Mouse (Mus musculus) cerebellum, adult 18-20 months (tissue): ENCODE measurements at regions not wholly inside any gene's neighbourhood (a gene's known extent, or its start where the extent isn't known, plus 50 kb on each side); places are given as distances from the start of the nearest gene placed in this dataset.

Experiments
- DNase-seq, 2 experiments: peaks; one replicate each; pipeline ENCODE4 v3.0.0; 2021

DNA sequence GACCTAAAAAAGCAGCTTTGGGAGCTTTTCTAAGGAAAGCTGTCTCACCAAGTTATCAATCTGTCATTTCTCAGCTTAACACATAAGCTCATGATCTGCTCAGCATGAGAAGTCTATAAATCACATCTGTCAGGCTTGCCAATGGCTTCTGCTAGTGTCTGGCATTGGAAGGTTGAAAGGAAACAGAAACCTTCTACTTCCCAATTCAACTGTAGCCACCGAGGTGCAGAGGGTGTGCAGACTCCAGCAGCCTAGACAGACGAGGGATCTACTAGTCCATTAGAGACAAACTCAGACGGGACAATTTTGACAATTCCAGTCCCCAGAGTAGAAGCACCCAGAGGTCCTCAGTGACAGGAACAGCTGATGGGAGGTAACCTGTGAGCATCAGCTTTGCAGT, 103.0 kb downstream of the Nab1 start:
- no peak for DNase-seq

DNA sequence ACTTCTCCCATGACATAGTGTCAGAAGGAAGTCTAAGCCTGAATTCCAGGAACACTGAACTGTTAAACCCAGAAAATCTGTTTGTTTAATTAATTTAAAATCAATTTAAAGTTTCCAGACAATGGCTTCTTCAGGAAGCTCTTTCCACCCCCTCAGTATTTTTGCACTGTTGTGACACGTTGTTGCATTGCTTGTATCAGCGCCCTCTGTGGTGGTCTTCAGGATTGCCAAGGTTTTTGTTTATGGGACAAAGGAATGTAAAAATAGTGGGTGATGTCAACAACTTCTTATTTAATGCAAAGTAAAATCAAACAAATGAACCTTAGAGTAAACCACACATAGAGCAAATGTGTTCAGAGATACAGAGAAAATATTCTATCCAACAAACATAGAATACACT, 107.5 kb downstream of the Nab1 start:
- no peak for DNase-seq

DNA sequence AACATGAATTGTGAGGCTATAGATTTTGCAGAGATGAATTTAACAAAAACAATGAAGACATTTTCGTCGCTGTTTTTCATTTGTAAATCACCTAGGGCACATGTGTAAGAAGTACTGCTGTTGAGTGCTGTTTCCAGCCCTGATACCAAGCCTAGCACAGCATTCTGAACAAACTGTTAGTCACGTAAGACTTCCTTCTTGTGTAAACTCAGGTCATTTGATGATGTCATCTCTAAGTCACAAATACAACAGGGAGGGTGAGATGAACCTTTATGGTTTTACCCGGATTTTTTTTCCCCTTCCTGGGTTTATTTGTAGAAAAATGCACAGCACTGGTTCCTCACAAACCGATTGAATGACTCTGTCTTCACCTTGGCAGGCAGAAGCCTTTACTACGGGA, 111.6 kb downstream of the Nab1 start:
- DNase-seq: no peak

DNA sequence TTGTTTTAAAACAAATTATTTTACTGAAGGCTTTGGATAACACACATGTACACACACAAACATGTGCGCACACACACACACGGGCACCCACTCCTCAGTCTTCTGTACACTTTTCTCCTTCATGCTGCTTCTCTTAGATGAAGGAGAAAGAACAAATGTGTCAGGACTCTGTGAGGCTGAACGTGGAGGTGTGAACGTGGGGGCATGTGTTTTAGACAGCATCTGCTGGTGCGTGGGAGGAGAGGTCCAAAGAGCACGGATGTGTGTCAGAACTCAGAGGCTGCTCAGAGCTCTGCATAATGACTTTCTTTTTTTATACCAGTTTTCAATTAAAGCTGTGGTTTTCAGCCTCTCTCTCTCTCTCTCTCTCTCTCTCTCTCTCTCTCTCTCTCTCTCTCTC, 112.4 kb downstream of the Nab1 start:
- no peak for DNase-seq

DNA sequence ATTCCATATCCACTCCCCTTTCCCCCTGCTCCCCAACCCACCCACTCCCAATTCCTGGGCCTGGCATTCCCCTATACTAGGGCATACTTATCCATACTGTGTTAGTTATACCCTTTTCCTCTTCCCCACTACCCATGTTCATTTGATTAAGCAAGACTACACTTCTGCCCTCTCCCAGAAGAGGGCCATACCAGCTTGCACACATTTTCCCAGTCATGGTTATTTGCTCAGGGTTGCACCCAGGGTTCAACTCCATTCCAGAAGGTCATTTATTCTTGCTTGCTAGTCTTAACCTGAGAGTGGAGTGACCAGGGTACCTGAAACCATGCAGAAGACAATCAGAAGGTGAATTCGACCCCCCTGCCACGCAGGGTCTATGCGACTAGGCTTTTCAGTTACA, 113.4 kb downstream of the Nab1 start:
- DNase-seq: peak in 1 of 2 experiments; percentile 6

DNA sequence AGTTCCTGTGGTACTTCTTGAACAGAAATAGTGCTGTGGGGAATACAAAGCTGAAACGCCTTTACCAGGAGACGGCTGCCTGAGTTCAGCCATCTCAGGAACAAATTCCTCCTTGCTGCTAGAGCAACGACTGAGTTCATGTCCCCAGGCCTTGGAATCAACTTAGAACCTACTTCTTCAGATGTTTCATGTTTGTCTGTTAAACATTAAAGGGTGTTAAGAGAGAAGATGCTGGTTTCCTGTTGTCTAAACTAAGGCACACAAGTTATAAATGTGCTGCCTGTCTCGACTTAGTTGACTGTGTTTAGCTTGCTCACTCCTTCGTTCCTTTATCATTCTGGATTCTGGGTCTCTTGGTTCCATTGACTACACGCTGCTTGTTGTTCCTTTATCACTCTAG, 125.2 kb downstream of the Nab1 start:
- no peak for DNase-seq

DNA sequence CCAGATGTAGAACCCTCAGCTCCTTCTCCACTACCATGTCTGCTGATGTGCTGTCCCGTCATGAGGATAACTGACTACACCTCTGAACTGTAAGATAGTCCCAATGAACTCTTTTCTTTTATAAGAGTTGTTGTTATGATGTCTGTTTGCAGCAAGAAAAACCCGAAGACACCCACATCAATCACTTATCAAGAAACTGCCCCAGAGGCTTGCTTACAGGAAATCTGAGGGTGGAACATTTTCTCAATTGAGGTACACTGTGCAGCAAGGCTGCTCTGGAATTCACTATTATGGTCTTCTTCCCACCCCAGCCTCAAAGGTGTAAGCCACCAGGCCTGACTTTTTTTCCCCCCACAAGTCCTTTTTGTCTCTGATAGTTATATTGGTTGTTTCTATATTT, 125.8 kb downstream of the Nab1 start:
- no peak for DNase-seq

DNA sequence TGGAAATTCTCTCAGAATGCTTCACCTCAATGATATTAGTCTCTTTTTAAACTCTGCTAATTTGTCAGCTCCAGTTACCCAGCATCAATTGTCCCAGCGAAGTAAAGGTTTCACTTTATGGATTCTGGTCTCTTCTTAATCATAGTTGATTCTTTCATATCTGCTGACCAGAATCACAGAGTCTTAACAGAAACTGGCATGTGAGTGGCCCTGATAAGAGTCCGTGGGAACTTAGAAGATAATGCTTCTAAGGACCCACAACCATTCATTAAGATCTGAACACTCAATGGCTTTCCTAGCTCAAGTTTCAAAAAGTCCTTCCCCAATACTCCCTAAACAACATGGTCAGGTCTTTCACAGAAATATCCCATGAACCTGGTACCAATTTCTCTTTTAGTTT, 126.7 kb downstream of the Nab1 start:
- DNase-seq: no peak

DNA sequence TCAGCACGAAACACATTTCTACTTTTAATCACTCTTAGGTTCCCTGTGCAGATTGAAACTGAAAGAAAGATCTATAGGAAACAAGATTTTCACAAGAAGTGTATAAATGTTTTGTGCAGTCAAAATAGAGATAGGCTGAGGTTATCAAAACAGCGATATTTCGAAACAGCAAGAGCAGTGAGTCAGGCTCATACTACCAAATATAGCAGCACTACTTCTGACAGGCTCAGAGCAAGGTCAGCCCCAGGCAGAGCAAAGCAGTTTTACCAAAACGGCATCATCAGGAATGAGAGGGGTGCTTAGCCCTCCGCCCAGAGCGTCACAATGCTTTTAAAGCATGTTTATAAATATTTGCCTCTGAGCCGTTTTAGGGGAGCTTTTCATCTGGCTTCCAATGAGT, 133.4 kb upstream of the Gls start:
- no peak for DNase-seq

DNA sequence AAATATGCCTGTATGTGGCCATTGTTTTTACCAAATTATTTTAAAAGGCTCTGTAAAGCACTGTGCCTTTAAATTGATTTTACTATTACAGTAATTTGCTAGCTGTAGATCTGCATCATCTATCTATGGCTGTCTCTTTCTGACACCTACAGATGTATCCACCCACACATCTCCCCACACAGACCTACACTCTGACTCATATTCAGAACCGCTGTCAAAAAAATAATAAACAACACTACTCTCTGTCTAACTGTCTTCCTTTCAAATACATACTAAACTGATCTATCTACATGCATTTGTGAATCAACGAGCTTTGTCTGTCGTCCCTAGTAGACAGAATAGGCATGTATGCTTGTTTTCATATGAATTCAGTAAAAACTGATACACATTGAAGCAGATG, 130.6 kb upstream of the Gls start:
- no peak for DNase-seq

DNA sequence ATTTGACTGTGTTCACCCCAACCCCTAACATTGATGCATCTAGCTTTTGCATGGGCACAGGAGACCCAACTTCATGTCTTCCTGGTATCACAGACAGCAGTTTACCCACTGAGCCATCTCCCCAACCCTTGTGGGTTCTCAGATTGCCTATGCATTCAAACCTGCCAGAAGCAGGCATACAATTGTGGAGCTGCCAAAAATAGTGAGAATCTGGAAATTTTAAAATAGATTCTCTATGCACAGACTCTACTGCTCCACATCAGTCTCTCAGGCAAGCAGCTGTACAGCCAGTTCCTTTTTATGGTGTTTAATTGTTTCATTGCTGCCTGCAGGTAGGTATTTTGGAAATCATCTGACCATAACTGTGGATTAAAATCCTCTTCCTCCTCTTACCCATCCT, 129.9 kb upstream of the Gls start:
- DNase-seq: no peak

DNA sequence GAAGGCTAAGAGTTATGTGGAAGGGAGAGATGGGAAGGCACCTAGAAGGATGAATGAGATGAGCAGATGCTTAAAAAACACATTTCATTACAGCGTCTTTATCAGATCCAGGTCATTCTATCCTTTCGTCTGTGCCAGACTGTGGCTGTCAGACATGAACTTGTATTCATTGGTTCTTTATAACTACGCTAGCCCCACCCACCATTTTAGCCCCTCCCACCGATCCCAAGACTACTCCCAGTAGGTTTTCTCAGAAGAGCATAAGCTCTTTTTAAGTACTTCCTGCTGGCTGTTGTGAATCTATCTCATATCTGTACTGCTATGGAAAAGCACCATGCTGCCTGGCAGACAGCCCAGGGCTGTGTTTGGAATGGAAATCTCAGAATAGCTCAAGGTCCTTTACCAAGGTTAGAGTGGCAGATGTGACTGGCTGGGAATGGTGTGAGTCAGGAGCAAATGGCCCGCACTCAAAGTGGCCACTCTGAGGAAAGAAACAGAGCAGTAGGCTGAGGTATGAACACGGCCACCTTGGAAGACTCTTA, 121.1 kb upstream of the Gls start:
- peak; percentile 20 to 34 for DNase-seq

DNA sequence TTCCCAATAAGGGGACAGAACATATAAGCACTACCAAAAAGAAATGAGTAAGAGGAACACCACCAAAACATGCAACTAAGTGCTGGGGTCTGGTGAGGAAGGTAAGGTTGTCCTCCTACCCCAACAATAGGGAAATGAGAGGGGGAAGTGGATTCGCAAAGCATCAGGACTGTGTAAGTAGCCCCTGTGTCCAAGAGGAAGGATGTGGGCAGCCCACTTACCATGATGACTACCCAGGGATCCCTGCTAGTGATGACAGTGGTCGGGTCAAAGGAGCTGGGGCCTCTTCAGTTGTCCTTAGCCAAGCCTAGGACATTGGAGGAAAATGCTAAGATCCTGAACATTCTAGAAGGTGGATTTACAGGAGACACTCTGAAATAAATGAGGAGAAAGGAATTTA, 109.1 kb upstream of the Gls start:
- DNase-seq: no peak

DNA sequence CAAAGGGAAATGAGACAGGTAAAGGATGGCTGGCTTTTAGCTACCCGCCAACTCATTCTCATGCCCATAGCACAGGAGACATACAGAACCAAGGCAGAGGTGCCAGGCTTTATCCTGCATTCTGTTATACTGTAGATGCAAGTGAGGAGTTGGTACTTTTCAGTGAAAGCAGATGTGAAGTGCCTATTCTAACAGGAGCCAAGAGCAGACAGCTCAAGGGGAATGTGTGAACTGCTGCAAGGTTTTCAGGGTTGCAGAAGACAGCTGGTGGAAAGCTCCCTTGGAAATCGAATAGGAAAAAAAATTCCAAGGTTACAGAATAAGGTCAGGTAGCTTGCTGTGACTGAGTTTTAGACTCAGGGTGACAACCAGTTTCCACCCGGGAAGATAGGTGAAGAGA, 105.7 kb upstream of the Gls start:
- DNase-seq: no peak

DNA sequence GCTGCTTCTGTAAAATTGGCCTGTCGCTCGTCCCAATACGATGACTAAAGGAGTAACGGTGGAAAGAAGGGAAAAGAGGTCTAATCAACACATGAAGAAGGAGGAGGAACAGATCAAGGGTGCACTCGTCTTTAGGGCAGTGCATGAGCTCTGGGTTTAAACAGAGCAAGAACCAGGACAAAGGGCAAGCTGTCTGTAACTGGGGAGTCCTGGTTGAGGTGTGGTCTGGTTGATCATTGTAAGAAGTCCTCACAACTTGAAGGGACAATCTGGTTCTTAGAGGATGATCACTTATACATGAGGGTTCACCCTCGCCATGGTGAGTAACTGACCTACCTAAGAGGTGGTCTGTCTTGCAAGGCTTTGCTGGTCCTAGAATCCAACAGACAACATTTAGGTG, 105.2 kb upstream of the Gls start:
- DNase-seq: no peak

DNA sequence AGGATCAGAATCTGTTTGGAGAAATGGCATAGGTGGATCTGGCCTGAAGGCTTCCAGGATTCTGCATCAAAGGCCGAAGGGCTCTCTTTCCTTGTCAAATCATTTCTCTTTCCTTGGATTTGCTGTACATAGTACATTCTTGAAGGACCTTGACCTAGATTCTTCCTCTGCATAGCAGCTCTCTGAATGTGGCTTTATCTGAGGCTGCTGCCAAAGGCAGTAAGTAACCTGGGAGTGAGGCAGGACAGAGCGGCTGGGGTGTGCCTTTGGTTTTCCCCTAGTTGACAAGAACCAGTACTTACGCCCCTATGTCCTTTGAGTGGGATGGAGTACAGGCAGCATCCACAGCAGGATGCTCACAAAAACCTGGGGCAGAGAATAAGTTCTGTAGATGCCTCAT, 103.7 kb upstream of the Gls start:
- DNase-seq: no peak

DNA sequence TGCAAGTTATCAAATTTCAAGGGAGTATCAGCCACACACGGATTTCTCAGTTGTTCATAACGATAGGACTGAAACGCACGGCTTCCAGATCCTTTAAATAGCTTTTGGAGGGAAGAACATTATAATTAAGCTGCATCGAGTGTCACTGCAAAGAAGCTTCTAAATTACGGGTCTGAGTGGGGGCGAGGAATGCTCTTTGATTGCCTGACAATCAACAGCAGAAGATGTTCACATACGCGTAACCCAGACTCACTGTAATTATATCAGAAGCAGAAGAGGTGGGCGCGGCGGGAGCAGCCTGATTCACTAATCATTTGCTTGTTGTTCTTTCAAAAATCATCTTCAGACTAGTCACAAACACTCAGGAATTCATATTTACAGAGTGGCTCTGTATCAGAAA, 99.0 kb upstream of the Gls start:
- DNase-seq: no peak

DNA sequence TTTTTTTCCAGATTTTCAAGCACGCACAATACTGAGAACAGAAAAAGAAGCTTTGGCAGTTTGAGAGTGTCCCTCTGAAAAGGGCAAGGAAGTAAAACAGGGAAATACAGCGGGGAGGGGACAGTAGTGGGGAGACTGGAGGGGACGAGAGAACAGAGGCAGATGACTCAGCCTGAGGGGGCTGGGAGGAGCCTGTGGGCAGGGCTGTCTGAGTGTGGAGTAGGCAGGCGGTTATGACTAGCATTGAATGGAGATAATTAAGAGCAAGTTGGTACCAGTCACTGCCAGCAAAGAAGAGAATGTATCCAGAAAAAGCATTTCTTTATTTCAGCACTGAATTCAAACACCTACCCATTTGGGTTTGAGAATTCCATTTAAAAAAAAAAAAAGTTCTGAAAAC, 98.4 kb upstream of the Gls start:
- no peak for DNase-seq

DNA sequence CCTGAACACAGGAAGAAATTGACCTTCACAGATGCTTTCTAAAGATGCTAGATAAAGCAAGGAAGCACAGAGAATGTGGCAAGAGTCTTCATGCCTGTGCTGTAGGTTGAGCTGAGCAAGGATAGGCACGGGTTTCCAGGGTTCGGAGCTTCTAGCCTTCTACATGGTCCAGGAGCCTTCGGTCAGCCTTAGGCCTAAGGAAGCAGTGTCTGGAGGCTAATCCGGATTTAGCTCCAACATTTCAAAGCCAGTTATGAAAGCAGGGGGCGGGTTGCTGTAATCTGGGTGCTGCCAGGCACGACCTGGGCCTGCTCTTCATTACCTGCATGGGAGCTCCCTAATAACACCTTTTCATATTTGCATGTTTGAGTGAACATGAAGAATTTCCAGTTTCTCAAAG, 97.5 kb upstream of the Gls start:
- no peak for DNase-seq

DNA sequence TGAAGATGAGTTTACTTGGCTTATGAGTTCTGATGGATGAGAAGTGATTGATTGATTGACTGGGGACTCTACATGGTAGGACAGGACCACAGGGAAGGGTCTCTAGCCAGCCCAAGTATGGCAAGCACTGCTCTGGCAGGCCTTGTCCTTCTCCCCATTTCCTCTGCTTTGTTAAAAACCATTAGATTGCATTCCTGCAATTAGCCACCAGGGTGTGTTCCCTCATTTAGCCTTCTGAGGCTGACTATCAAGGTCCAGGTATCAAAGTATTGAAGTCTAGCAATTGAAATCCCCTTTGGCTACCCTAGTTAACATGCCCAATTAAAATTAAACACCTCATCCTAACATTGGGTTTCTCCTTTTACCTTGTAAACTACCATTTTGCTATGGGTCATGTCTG, 95.5 kb upstream of the Gls start:
- DNase-seq: no peak

DNA sequence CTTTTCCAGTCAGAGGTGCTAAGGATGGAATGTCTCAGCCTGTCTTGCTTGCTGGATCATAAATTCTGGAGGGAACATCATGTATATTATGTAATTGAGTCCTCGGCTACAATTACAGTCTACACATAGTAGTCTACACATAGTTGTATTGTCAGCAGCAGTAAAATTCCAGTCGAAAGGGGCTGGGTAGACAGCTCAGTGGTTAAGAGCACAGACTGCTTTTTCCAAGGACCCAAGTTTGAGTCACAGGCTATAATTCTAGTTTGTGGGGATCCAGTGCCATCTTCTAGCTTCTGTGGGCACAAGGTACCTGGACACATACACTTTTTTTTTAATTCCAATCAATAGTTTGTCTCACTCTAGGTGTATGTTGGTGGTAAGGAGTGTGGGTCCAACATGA, 91.3 kb upstream of the Gls start:
- DNase-seq: no peak

DNA sequence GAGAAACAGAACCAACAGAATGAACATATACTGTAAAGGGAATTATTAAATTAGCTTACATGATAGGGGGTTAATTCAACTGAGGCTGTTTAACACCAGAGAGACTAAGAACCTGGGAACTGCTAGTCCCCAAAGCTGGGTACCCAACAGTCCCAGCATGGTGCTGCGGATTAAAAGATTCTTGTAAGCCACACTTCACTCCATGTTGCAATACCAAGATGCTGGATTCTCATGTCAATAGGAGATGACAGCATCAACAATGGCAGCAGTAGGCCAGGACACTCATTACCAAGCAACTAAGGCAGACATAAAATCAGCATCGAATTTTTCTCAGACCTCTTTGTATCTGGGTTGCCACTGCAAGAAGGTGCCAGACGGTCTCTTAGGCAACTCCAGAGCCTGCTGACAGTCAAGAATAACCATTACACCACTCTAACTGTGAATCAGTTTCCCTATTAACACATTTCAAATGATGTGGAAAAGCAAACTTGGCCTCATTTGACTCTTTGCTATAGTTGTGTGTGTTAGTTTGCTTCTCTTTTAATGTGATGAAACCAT, 79.1 kb upstream of the Gls start:
- DNase-seq: no peak

DNA sequence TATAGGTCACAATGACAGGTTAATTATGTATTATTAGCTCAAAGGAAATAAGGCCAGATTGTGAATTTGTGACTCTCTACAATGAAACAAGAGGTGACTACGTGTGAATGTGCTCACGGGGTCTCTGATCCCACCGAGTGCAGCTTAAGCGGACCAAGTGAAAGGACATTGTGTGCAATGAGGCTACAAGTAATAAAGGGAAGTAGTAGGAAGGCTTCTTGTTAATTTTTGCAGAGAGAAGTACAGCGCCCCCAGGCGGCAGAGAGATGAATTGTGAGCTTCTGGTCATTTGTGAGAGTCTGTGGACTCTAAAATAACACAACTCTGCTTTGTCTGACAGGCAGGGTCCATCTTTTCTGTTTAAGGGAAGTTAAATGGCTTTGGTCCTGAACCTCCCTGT, 73.9 kb upstream of the Gls start:
- peak; percentile 14 to 48 for DNase-seq

DNA sequence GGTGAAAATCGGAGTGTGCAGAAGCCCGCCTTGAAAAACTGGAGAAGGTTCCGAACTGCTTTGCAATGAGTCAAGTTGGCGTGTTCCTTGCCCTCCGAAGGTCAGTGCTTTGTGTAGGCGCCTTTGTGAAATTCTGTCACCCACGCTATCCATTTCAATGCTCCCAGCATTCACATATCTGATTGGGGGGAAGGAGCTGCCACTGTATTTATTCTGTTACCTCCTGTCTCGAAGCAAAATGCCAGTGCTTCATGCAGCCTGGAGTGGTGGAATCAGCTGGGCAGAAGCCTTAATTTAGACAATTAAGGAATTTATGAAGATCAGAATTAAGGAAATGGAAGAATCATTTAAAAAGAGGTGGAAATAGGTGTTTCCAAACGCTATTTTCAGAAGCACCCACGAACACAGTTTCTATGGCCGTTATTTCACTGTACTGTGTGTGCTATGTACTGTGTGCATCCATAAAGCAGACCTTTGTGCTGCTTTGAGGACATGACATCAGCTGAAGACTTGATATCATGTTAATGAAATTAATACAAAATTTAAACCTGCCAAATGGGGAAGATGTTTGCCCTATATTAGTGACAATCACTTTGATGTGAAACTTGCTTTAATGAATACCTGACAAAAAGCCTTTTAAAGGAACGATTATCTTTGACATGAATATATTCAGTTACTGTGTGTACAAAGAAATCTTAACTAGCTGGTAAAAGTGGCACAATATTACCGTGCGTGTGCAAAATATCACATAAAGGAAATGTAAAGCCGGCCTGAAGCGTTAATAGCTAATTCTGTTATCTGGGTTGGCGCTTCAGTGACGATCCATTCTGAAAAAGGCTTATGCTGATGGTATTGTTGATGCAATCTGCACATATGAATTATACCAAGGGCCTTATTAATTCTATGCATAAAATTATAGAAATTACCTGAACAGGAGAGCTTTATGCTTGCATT, 72.9 kb upstream of the Gls start:
- no peak for DNase-seq

DNA sequence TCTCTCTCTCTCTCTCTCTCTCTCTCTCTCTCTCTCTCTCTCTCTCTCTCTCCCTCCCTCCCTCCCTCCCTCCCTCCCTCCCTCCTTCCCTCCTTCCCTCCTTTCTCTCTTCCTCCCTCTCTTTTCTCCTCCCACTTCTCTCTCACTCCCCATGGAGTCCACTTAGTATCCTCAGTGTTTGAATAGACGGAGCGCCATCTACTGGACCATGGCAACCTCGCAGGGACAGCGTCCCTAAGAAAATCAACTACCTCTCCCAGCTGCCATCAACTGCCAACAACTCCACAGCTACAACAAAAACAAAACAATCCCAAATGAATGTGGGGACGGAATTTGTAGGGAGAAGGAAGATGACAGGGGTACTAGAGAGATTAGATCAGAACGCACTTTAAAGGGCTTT, 69.5 kb upstream of the Gls start:
- peak; percentile 85 to 88 for DNase-seq
